Mouse (Mus musculus): ENCODE measurements around the gene Gramd4. TPM values are rescaled to one million over a fixed set of nuclear protein-coding genes. Genes with fewer than 3 reads are reported as not detected.

The Gramd4 gene
- polyA plus RNA-seq, 1 experiment from 2014 or later = 8.4 TPM

- no peak overlapping the region for H3K27ac ChIP-seq (replicated peaks; ENCODE audit: low read depth, low read length)
- H3K27me3 ChIP-seq (ENCODE audit: control insufficient read depth, insufficient read depth, low read length) = no peaks in the 10 kb centered on the region
- no peak for DNase-seq (ENCODE audit: low spot score)
- WGBS = 90% methylated on average over 12 of the region's 12 CpGs
- no peak overlapping the region for H3K4me2 ChIP-seq (ENCODE audit: low read depth, severe bottlenecking)
- H3K9me3 ChIP-seq (ENCODE audit: control insufficient read depth, low read length) = no peaks in the 10 kb centered on the region
- no peak for ATAC-seq (ENCODE audit: insufficient number of reproducible peaks, low FRiP score, low TSS enrichment, low read depth)
- H3K36me3 ChIP-seq (ENCODE audit: control insufficient read depth, insufficient read depth, low read length) = no peaks in the 10 kb centered on the region
- H3K9ac ChIP-seq (ENCODE audit: low read length) = no peak overlapping the region
- H3K4me1 ChIP-seq (ENCODE audit: control insufficient read depth, insufficient read depth, low read length) = peaks cover 25% of the 10 kb centered on the region
- H3K4me3 ChIP-seq (ENCODE audit: low read depth, low read length) = no peak overlapping the region
Measured at GRCm38 (mm10) chr15:86060581-86060980, 3.1 kb downstream of the Gramd4 start.

- no peaks in the 10 kb centered on the region for H3K36me3 ChIP-seq (ENCODE audit: control insufficient read depth, insufficient read depth, low read length)
- no peak overlapping the region for H3K27ac ChIP-seq (replicated peaks; ENCODE audit: low read depth, low read length)
- no peak overlapping the region for H3K9ac ChIP-seq (ENCODE audit: low read length)
- H3K4me1 ChIP-seq (ENCODE audit: control insufficient read depth, insufficient read depth, low read length) = peaks cover 25% of the 10 kb centered on the region
- no peak overlapping the region for H3K4me3 ChIP-seq (ENCODE audit: low read depth, low read length)
- no peaks in the 10 kb centered on the region for H3K9me3 ChIP-seq (ENCODE audit: control insufficient read depth, low read length)
- ATAC-seq (ENCODE audit: insufficient number of reproducible peaks, low FRiP score, low TSS enrichment, low read depth) (no peak), DNase-seq (ENCODE audit: low spot score) (no peak)
- 89% methylated on average over 7 of the region's 7 CpGs for WGBS
- no peaks in the 10 kb centered on the region for H3K27me3 ChIP-seq (ENCODE audit: control insufficient read depth, insufficient read depth, low read length)
- H3K4me2 ChIP-seq (ENCODE audit: low read depth, severe bottlenecking) = no peak overlapping the region
Measured at GRCm38 (mm10) chr15:86061221-86061620, 3.7 kb downstream of the Gramd4 start.

GRCm38 (mm10) chr15:86061848-86062481, 4.5 kb downstream of the Gramd4 start:
- no peaks in the 10 kb centered on the region for H3K36me3 ChIP-seq (ENCODE audit: control insufficient read depth, insufficient read depth, low read length)
- no peak for ATAC-seq (ENCODE audit: insufficient number of reproducible peaks, low FRiP score, low TSS enrichment, low read depth)
- no peaks in the 10 kb centered on the region for H3K27me3 ChIP-seq (ENCODE audit: control insufficient read depth, insufficient read depth, low read length)
- no peak overlapping the region for H3K4me3 ChIP-seq (ENCODE audit: low read depth, low read length)
- no peak for DNase-seq (ENCODE audit: low spot score)
- H3K27ac ChIP-seq (replicated peaks; ENCODE audit: low read depth, low read length) = no peak overlapping the region
- 62% methylated on average over 6 of the region's 6 CpGs for WGBS
- H3K4me1 ChIP-seq (ENCODE audit: control insufficient read depth, insufficient read depth, low read length) = peaks cover 25% of the 10 kb centered on the region
- H3K9ac ChIP-seq (ENCODE audit: low read length) = no peak overlapping the region
- no peaks in the 10 kb centered on the region for H3K9me3 ChIP-seq (ENCODE audit: control insufficient read depth, low read length)
- no peak overlapping the region for H3K4me2 ChIP-seq (ENCODE audit: low read depth, severe bottlenecking)

- 86% methylated on average over 8 of the region's 8 CpGs for WGBS
- H3K4me1 ChIP-seq (ENCODE audit: control insufficient read depth, insufficient read depth, low read length) = peaks cover 21% of the 10 kb centered on the region
Measured at GRCm38 (mm10) chr15:86064191-86064849, 6.8 kb downstream of the Gramd4 start.

GRCm38 (mm10) chr15:86064850-86065229, 7.3 kb downstream of the Gramd4 start:
- ATAC-seq (ENCODE audit: insufficient number of reproducible peaks, low FRiP score, low TSS enrichment, low read depth) (no peak), DNase-seq (ENCODE audit: low spot score) (no peak)
- Histone ChIP-seq H3K9me3 (ENCODE audit: control insufficient read depth, low read length) (no peaks in the 10 kb centered on the region), H3K9ac (ENCODE audit: low read length) (no peak overlapping the region), H3K27me3 (ENCODE audit: control insufficient read depth, insufficient read depth, low read length) (no peaks in the 10 kb centered on the region), H3K27ac (replicated peaks; ENCODE audit: low read depth, low read length) (no peak overlapping the region), H3K4me2 (ENCODE audit: low read depth, severe bottlenecking) (no peak overlapping the region), H3K4me3 (ENCODE audit: low read depth, low read length) (no peak overlapping the region), H3K4me1 (ENCODE audit: control insufficient read depth, insufficient read depth, low read length) (peaks cover 16% of the 10 kb centered on the region), H3K36me3 (ENCODE audit: control insufficient read depth, insufficient read depth, low read length) (no peaks in the 10 kb centered on the region)
- 88% methylated on average over 3 of the region's 3 CpGs for WGBS

More at GRCm38 (mm10) chr15:86064191-86064849, 6.8 kb downstream of the Gramd4 start:
- ATAC-seq (ENCODE audit: insufficient number of reproducible peaks, low FRiP score, low TSS enrichment, low read depth) = no peak
- H3K27ac ChIP-seq (replicated peaks; ENCODE audit: low read depth, low read length) = no peak overlapping the region
- H3K36me3 ChIP-seq (ENCODE audit: control insufficient read depth, insufficient read depth, low read length) = no peaks in the 10 kb centered on the region
- H3K9me3 ChIP-seq (ENCODE audit: control insufficient read depth, low read length) = no peaks in the 10 kb centered on the region
- H3K4me3 ChIP-seq (ENCODE audit: low read depth, low read length) = no peak overlapping the region
- H3K27me3 ChIP-seq (ENCODE audit: control insufficient read depth, insufficient read depth, low read length) = no peaks in the 10 kb centered on the region
- DNase-seq (ENCODE audit: low spot score) = no peak
- H3K4me2 ChIP-seq (ENCODE audit: low read depth, severe bottlenecking) = no peak overlapping the region
- H3K9ac ChIP-seq (ENCODE audit: low read length) = no peak overlapping the region

- Histone ChIP-seq H3K27me3 (ENCODE audit: control insufficient read depth, insufficient read depth, low read length) (no peaks in the 10 kb centered on the region), H3K4me3 (ENCODE audit: low read depth, low read length) (no peak overlapping the region), H3K36me3 (ENCODE audit: control insufficient read depth, insufficient read depth, low read length) (no peaks in the 10 kb centered on the region), H3K9me3 (ENCODE audit: control insufficient read depth, low read length) (no peaks in the 10 kb centered on the region), H3K9ac (ENCODE audit: low read length) (no peak overlapping the region), H3K4me2 (ENCODE audit: low read depth, severe bottlenecking) (no peak overlapping the region), H3K4me1 (ENCODE audit: control insufficient read depth, insufficient read depth, low read length) (peaks cover 14% of the 10 kb centered on the region), H3K27ac (replicated peaks; ENCODE audit: low read depth, low read length) (no peak overlapping the region)
- DNase-seq (ENCODE audit: low spot score) (no peak), ATAC-seq (ENCODE audit: insufficient number of reproducible peaks, low FRiP score, low TSS enrichment, low read depth) (no peak)
- 89% methylated on average over 4 of the region's 4 CpGs for WGBS
Measured at GRCm38 (mm10) chr15:86065367-86065766, 7.9 kb downstream of the Gramd4 start.

GRCm38 (mm10) chr15:86066836-86067580, 9.5 kb downstream of the Gramd4 start:
- no peaks in the 10 kb centered on the region for H3K36me3 ChIP-seq (ENCODE audit: control insufficient read depth, insufficient read depth, low read length)
- no peaks in the 10 kb centered on the region for H3K27me3 ChIP-seq (ENCODE audit: control insufficient read depth, insufficient read depth, low read length)
- peaks cover 3% of the 10 kb centered on the region; the same call in 1 of the 2 replicates for H3K4me1 ChIP-seq (ENCODE audit: control insufficient read depth, insufficient read depth, low read length)
- no peaks in the 10 kb centered on the region for H3K9me3 ChIP-seq (ENCODE audit: control insufficient read depth, low read length)
- H3K27ac ChIP-seq (replicated peaks; ENCODE audit: low read depth, low read length) = no peak overlapping the region
- DNase-seq (ENCODE audit: low spot score) (no peak), ATAC-seq (ENCODE audit: insufficient number of reproducible peaks, low FRiP score, low TSS enrichment, low read depth) (no peak)
- H3K4me2 ChIP-seq (ENCODE audit: low read depth, severe bottlenecking) = no peak overlapping the region
- H3K9ac ChIP-seq (ENCODE audit: low read length) = no peak overlapping the region
- WGBS = 62% methylated on average over 14 of the region's 14 CpGs
- no peak overlapping the region for H3K4me3 ChIP-seq (ENCODE audit: low read depth, low read length)

- Histone ChIP-seq H3K27me3 (ENCODE audit: control insufficient read depth, insufficient read depth, low read length) (no peaks in the 10 kb centered on the region), H3K4me1 (ENCODE audit: control insufficient read depth, insufficient read depth, low read length) (peaks cover 3% of the 10 kb centered on the region; the same call in 1 of the 2 replicates), H3K4me3 (ENCODE audit: low read depth, low read length) (no peak overlapping the region), H3K4me2 (ENCODE audit: low read depth, severe bottlenecking) (no peak overlapping the region), H3K27ac (replicated peaks; ENCODE audit: low read depth, low read length) (no peak overlapping the region), H3K9me3 (ENCODE audit: control insufficient read depth, low read length) (no peaks in the 10 kb centered on the region), H3K36me3 (ENCODE audit: control insufficient read depth, insufficient read depth, low read length) (no peaks in the 10 kb centered on the region), H3K9ac (ENCODE audit: low read length) (no peak overlapping the region)
- WGBS = 41% methylated on average over 6 of the region's 6 CpGs
- ATAC-seq (ENCODE audit: insufficient number of reproducible peaks, low FRiP score, low TSS enrichment, low read depth) = no peak
- no peak for DNase-seq (ENCODE audit: low spot score)
Measured at GRCm38 (mm10) chr15:86067581-86067910, 10.1 kb downstream of the Gramd4 start.

All from limb, embryonic 11.5 days (tissue).